Mouse (Mus musculus) heart, adult 18-20 months (tissue): ENCODE data around the gene Cnmd. TPM values are rescaled to one million over a fixed set of nuclear protein-coding genes. Genes with fewer than 3 reads are reported as not detected.

Experiments
- total RNA-seq, 2 experiments: library from RNA; stranded (reverse); gene quantifications; 2 replicates each; pipeline ENCODE4 v1.2.3; 2021

Gene Cnmd
- total RNA-seq, 2 experiments from 2014 or later: 3.9 to 4.7 TPM

Other genes with a start within 250 kb of the Cnmd start
- gene Kbtbd7, start 235.7 kb downstream of the Cnmd start, total RNA-seq: 1 to 10 TPM; 8.9 to 9.1 TPM
- gene Kbtbd6, start 210.3 kb downstream of the Cnmd start, total RNA-seq: under 1 TPM; 0.12 to 0.39 TPM
- gene Elf1, start 181.0 kb downstream of the Cnmd start, total RNA-seq: 10 to 100 TPM; 12.4 to 15.0 TPM
- 10 to 100 TPM; 20.5 to 21.7 TPM for gene Wbp4, start 180.7 kb downstream of the Cnmd start, total RNA-seq
- gene Sugt1, start 74.5 kb downstream of the Cnmd start, total RNA-seq: 10 to 100 TPM; 68.8 TPM
- under 1 TPM in 1 of 2 experiments, not detected in 1; 0.20 TPM for gene Pcdh8, start 109.1 kb upstream of the Cnmd start, total RNA-seq